Mouse (Mus musculus) gastrocnemius, postnatal 25 days (tissue): ENCODE measurements around the gene Egfem1. TPM values are rescaled to one million over a fixed set of nuclear protein-coding genes. Genes with fewer than 3 reads are reported as not detected.

ENCODE experiments used
- DNase-seq: peaks from one replicate; pipeline ENCODE4 v3.0.0; 2022
- microRNA-seq, 2 experiments: library from miRNA; unstranded; fragments of <30 nt; microRNA quantifications; one replicate each; pipeline ENCODE4 v1.2.0; 2021; ENCODE audit warnings: borderline replicate concordance in 2 of 2
- total RNA-seq, 2 experiments: library from RNA; stranded (reverse); gene quantifications; 1 replicate in 1 of 2; 2 replicates in 1 of 2; pipeline ENCODE4 v1.2.3; 2021

Egfem1 gene
- total RNA-seq, 2 experiments from 2014 or later, result not detected

- DNase-seq, result no peak
Measured at GRCm38 (mm10) chr3:29602140-29602539, 520.3 kb downstream of the Egfem1 start.

- no peak for DNase-seq
Measured at GRCm38 (mm10) chr3:29608713-29609112, 526.9 kb downstream of the Egfem1 start.

- no peak for DNase-seq
Measured at GRCm38 (mm10) chr3:29609174-29609573, 527.4 kb downstream of the Egfem1 start.

GRCm38 (mm10) chr3:29619586-29619985, 537.8 kb downstream of the Egfem1 start:
- no peak for DNase-seq

GRCm38 (mm10) chr3:29639819-29640218, 558.0 kb downstream of the Egfem1 start:
- DNase-seq, result no peak

- DNase-seq, result no peak
Measured at GRCm38 (mm10) chr3:29666796-29667195, 585.0 kb downstream of the Egfem1 start.

- DNase-seq, result no peak
Measured at GRCm38 (mm10) chr3:29689367-29690285, 607.8 kb downstream of the Egfem1 start.

GRCm38 (mm10) chr3:29701126-29701525, 619.3 kb downstream of the Egfem1 start:
- no peak for DNase-seq

GRCm38 (mm10) chr3:29706816-29707215, 625.0 kb downstream of the Egfem1 start:
- no peak for DNase-seq

GRCm38 (mm10) chr3:29707467-29707866, 625.6 kb downstream of the Egfem1 start:
- no peak for DNase-seq

- no peak for DNase-seq
Measured at GRCm38 (mm10) chr3:29726376-29726967, 644.6 kb downstream of the Egfem1 start.

GRCm38 (mm10) chr3:29730062-29730760, 648.4 kb downstream of the Egfem1 start:
- no peak for DNase-seq

- DNase-seq, result no peak
Measured at GRCm38 (mm10) chr3:29731509-29731908, 649.7 kb downstream of the Egfem1 start.

- DNase-seq, result no peak
Measured at GRCm38 (mm10) chr3:29732626-29733025, 650.8 kb downstream of the Egfem1 start.

- no peak for DNase-seq
Measured at GRCm38 (mm10) chr3:29734251-29734650, 652.4 kb downstream of the Egfem1 start.

- no peak for DNase-seq
Measured at GRCm38 (mm10) chr3:29739292-29739691, 657.5 kb downstream of the Egfem1 start.

Small RNA genes within 50 kb of the gene (microRNA-seq; reads per million reads assigned to microRNA genes)
- gene Mir21b, result 0 reads per million in 2 experiments
- gene Mir551b, result 0.26 to 1.5 reads per million in 2 experiments

Other genes with a start within 250 kb of the Egfem1 start
- gene Gm1527, start 189.4 kb upstream of the Egfem1 start, total RNA-seq, result not detected